Mouse (Mus musculus): ENCODE results near the gene 1700001C02Rik.

Gene 1700001C02Rik

GRCm38 (mm10) chr5:30494606-30495005 is 28.8 kb downstream of the 1700001C02Rik start:
- DNase-seq (ENCODE audit: low spot score in 2 of 2), result no peak

- no peak for DNase-seq (ENCODE audit: low spot score in 2 of 2)
Observed at GRCm38 (mm10) chr5:30495288-30495687, 29.4 kb downstream of the 1700001C02Rik start.

GRCm38 (mm10) chr5:30496821-30497220 is 31.0 kb downstream of the 1700001C02Rik start:
- DNase-seq (ENCODE audit: low spot score in 2 of 2), result no peak

GRCm38 (mm10) chr5:30497299-30497698 is 31.5 kb downstream of the 1700001C02Rik start:
- DNase-seq (ENCODE audit: low spot score in 2 of 2), result no peak

- no peak for DNase-seq (ENCODE audit: low spot score in 2 of 2)
Observed at GRCm38 (mm10) chr5:30513111-30513510, 47.3 kb downstream of the 1700001C02Rik start.

- peak in 1 of 2 experiments; percentile 35 for DNase-seq (ENCODE audit: low spot score in 2 of 2)
Observed at GRCm38 (mm10) chr5:30516376-30516775, 50.5 kb downstream of the 1700001C02Rik start.

GRCm38 (mm10) chr5:30518108-30518507 is 52.3 kb downstream of the 1700001C02Rik start:
- DNase-seq (ENCODE audit: low spot score in 2 of 2), result no peak

GRCm38 (mm10) chr5:30518547-30518946 is 52.7 kb downstream of the 1700001C02Rik start:
- no peak for DNase-seq (ENCODE audit: low spot score in 2 of 2)

GRCm38 (mm10) chr5:30519494-30519893 is 53.6 kb downstream of the 1700001C02Rik start:
- no peak for DNase-seq (ENCODE audit: low spot score in 2 of 2)

GRCm38 (mm10) chr5:30520214-30520732 is 54.4 kb downstream of the 1700001C02Rik start:
- DNase-seq (ENCODE audit: low spot score in 2 of 2), result no peak

- DNase-seq (ENCODE audit: low spot score in 2 of 2), result no peak
Observed at GRCm38 (mm10) chr5:30522406-30522805, 56.6 kb downstream of the 1700001C02Rik start.

- no peak for DNase-seq (ENCODE audit: low spot score in 2 of 2)
Observed at GRCm38 (mm10) chr5:30523131-30523530, 57.3 kb downstream of the 1700001C02Rik start.

GRCm38 (mm10) chr5:30524213-30524612 is 58.4 kb downstream of the 1700001C02Rik start:
- DNase-seq (ENCODE audit: low spot score in 2 of 2), result no peak

GRCm38 (mm10) chr5:30525920-30526836 is 60.3 kb downstream of the 1700001C02Rik start:
- DNase-seq (ENCODE audit: low spot score in 2 of 2), result peak; percentile 25 to 34

- no peak for DNase-seq (ENCODE audit: low spot score in 2 of 2)
Observed at GRCm38 (mm10) chr5:30527129-30527528, 61.3 kb downstream of the 1700001C02Rik start.

GRCm38 (mm10) chr5:30528906-30529305 is 63.1 kb downstream of the 1700001C02Rik start:
- DNase-seq (ENCODE audit: low spot score in 2 of 2), result no peak
